12 mouse cellular contexts compared by ENCODE assay signal in genomic region chr2:19716388-19716787, GRCm38 (mm10). TPM values are rescaled to one million over a fixed set of nuclear protein-coding genes. Genes with fewer than 3 reads are reported as not detected.
DNase-seq lines count a peak whose midpoint lies in the region; ATAC-seq and TF ChIP-seq lines count a peak whose summit lies in the region.
"Had no signal": no experiment of that assay in that cellular context is flagged by ENCODE, and none has a peak within 500 bp of the region (broad histone marks: within the 10 kb centered on the region; RNA-seq: fewer than 3 reads in every experiment).

No protein-coding gene starts in this region.

- H3K27me3 ChIP-seq in heart, embryonic 14.5 days (ENCODE audit: control insufficient read depth, insufficient read depth, low read length): no peaks in the 10 kb centered on the region
- H3K27me3 ChIP-seq in lung, embryonic 14.5 days (ENCODE audit: insufficient read depth, low read length): no peaks in the 10 kb centered on the region
- no peaks in the 10 kb centered on the region for H3K27me3 ChIP-seq in intestine, postnatal 0 days (replicated peaks; ENCODE audit: control insufficient read depth, insufficient read depth, low read length)
- H3K27me3 ChIP-seq: forebrain, embryonic 12.5 days; heart, embryonic 15.5 days had no signal

- H3K9me3 ChIP-seq in heart, embryonic 14.5 days (ENCODE audit: control insufficient read depth, low read length): no peaks in the 10 kb centered on the region
- no peaks in the 10 kb centered on the region for H3K9me3 ChIP-seq in lung, embryonic 14.5 days (ENCODE audit: low read depth, low read length)
- no peaks in the 10 kb centered on the region for H3K9me3 ChIP-seq in intestine, postnatal 0 days (ENCODE audit: control insufficient read depth)
- H3K9me3 ChIP-seq: forebrain, embryonic 12.5 days; heart, embryonic 15.5 days; hindbrain, embryonic 10.5 days had no signal

- H3K4me3 ChIP-seq in heart, embryonic 14.5 days (ENCODE audit: control insufficient read depth in 1 of 2, insufficient read depth in 1 of 2, low read depth in 1 of 2, low read length in 2 of 2): no peak overlapping the region
- no peak overlapping the region for H3K4me3 ChIP-seq in lung, embryonic 14.5 days (ENCODE audit: low read depth, low read length)
- H3K4me3 ChIP-seq in intestine, postnatal 0 days (ENCODE audit: low read depth, low read length): no peak overlapping the region

- no peaks in the 10 kb centered on the region for H3K36me3 ChIP-seq in heart, embryonic 14.5 days (ENCODE audit: control insufficient read depth, insufficient read depth, low read length)
- H3K36me3 ChIP-seq in lung, embryonic 14.5 days (ENCODE audit: insufficient read depth): no peaks in the 10 kb centered on the region
- no peaks in the 10 kb centered on the region for H3K36me3 ChIP-seq in intestine, postnatal 0 days (ENCODE audit: control insufficient read depth, insufficient read depth)
- H3K36me3 ChIP-seq: forebrain, embryonic 12.5 days; heart, embryonic 15.5 days; hindbrain, embryonic 10.5 days had no signal

- no peak overlapping the region for H3K9ac ChIP-seq in heart, embryonic 14.5 days (ENCODE audit: low read length)
- no peak overlapping the region for H3K9ac ChIP-seq in lung, embryonic 14.5 days
- H3K9ac ChIP-seq in intestine, postnatal 0 days (ENCODE audit: low read depth, low read length): no peak overlapping the region
- H3K9ac ChIP-seq: forebrain, embryonic 12.5 days; hindbrain, embryonic 14.5 days had no signal

- TF ChIP-seq CTCF in lung, embryonic 14.5 days (IDR thresholded peaks at IDR 0.05; ENCODE audit: low read depth): no peak
- TF ChIP-seq CTCF in intestine, postnatal 0 days (IDR thresholded peaks at IDR 0.05; ENCODE audit: low read depth): no peak

- H3K27ac ChIP-seq in heart, embryonic 14.5 days (replicated peaks in 1 of 2; ENCODE audit: control insufficient read depth in 1 of 2, insufficient read depth in 1 of 2, low read depth in 2 of 2, low read length in 2 of 2): no peak overlapping the region
- H3K27ac ChIP-seq in lung, embryonic 14.5 days (ENCODE audit: low read depth): no peak overlapping the region
- H3K27ac ChIP-seq in intestine, postnatal 0 days (ENCODE audit: low read depth, low read length): no peak overlapping the region
- H3K27ac ChIP-seq: forebrain, embryonic 12.5 days; heart, embryonic 15.5 days; hindbrain, embryonic 10.5 days; hindbrain, embryonic 14.5 days had no signal

- no peak for DNase-seq in heart, postnatal 14 days
- peak; percentile 37 for DNase-seq in lung, embryonic 14.5 days
- no peak for DNase-seq in lung, postnatal 25 days (ENCODE audit: low spot score)
- DNase-seq in Muller cell, postnatal 12 days (ENCODE audit: inconsistent ontology term): peak; percentile 16
- DNase-seq in layer of hippocampus, postnatal 14 days (ENCODE audit: low spot score in 2 of 2): no peak
- DNase-seq in neural tube, embryonic 10.5 days (ENCODE audit: extremely low spot score, low spot score): no peak

- peaks cover 0 to 3% of the 10 kb centered on the region in 2 experiments; a peak in 1 of 4 replicates for H3K4me1 ChIP-seq in heart, embryonic 14.5 days (ENCODE audit: control insufficient read depth in 2 of 2, insufficient read depth in 2 of 2, low read length in 2 of 2)
- H3K4me1 ChIP-seq in lung, embryonic 14.5 days (ENCODE audit: insufficient read depth): no peaks in the 10 kb centered on the region
- no peaks in the 10 kb centered on the region for H3K4me1 ChIP-seq in intestine, postnatal 0 days (replicated peaks; ENCODE audit: control insufficient read depth, insufficient read depth, low read length)
- H3K4me1 ChIP-seq: forebrain, embryonic 12.5 days; hindbrain, embryonic 10.5 days had no signal

- WGBS in heart, embryonic 14.5 days: 93% methylated on average over 5 of the region's 5 CpGs
- 72% methylated on average over 5 of the region's 5 CpGs for WGBS in lung, embryonic 14.5 days
- 87% methylated on average over 5 of the region's 5 CpGs for WGBS in intestine, postnatal 0 days

- H3K4me2 ChIP-seq in heart, embryonic 14.5 days (ENCODE audit: low read length): peak overlapping the region; percentile 59; the same call in 1 of the 2 replicates
- H3K4me2 ChIP-seq in lung, embryonic 14.5 days: peak overlapping the region; percentile 42
- peak overlapping the region; percentile 10; the same call in 1 of the 2 replicates for H3K4me2 ChIP-seq in intestine, postnatal 0 days (replicated peaks; ENCODE audit: low read depth)

- ATAC-seq in heart, embryonic 14.5 days (ENCODE audit: insufficient number of reproducible peaks, insufficient read depth, low FRiP score, low read depth): no peak
- no peak for ATAC-seq in lung, embryonic 14.5 days (ENCODE audit: insufficient read depth)
- ATAC-seq in intestine, postnatal 0 days: no peak

- intact Hi-C loops in heart, postnatal 14 days (cut with DNase I): loop anchor here (5.0 kb wide), 1 partner anchor 201 kb away; no protein-coding TSS in a partner anchor

RNA-seq across cellular contexts. Expression of gene Otud1, which starts 58.8 kb away (rescaled TPM):
- 15.0 and 16.4 TPM in 2 replicates for polyA plus RNA-seq in heart, embryonic 14.5 days (2014; fragmentation: Nextera tagmentation; extraction: Ambion mirVana)
- 10 to 100 TPM; 15.7 to 17.7 TPM for total RNA-seq in heart, postnatal 14 days (2021)
- polyA plus RNA-seq in lung, embryonic 14.5 days (2014; fragmentation: Nextera tagmentation; extraction: Ambion mirVana): 8.9 and 9.5 TPM in 2 replicates
- polyA plus RNA-seq in intestine, postnatal 0 days (2015; fragmentation: Nextera tagmentation; extraction: Ambion mirVana): 1.6 and 1.9 TPM in 2 replicates
- total RNA-seq in layer of hippocampus, postnatal 14 days (2021): 1 to 10 TPM; 7.8 to 9.1 TPM

Comparison
In these comparisons a context has a peak if more than half of its experiments do, and no peak if none do; other contexts are left out.
1. DNase-seq: peak in lung, embryonic 14.5 days (single experiment) and Muller cell, postnatal 12 days (single experiment); none in heart, postnatal 14 days (0 of 2), lung, postnatal 25 days (single experiment), layer of hippocampus, postnatal 14 days (0 of 2) and neural tube, embryonic 10.5 days (single experiment).
2. Peak in every context shown above with its lines, with median percentiles within 50 percentile points of each other: H3K4me2 ChIP-seq.